Mouse (Mus musculus): ENCODE results near the gene Rab3gap2. TPM values are rescaled to one million over a fixed set of nuclear protein-coding genes. Genes with fewer than 3 reads are reported as not detected.

The Rab3gap2 gene
- polyA plus RNA-seq, 1 experiment from 2014 or later: 26.9 TPM

GRCm38 (mm10) chr1:185235837-185236236 is 31.9 kb downstream of the Rab3gap2 start:
- Histone ChIP-seq H3K36me3 (replicated peaks) (peaks cover 27% of the 10 kb centered on the region), H3K9ac (no peak overlapping the region)
- 94% methylated on average over 5 of the region's 5 CpGs for WGBS

GRCm38 (mm10) chr1:185236530-185236929 is 32.6 kb downstream of the Rab3gap2 start:
- Histone ChIP-seq H3K9me3 (no peaks in the 10 kb centered on the region), H3K27ac (no peak overlapping the region), H3K36me3 (replicated peaks) (peaks cover 31% of the 10 kb centered on the region), H3K9ac (no peak overlapping the region), H3K4me2 (no peak overlapping the region), H3K4me1 (no peaks in the 10 kb centered on the region), H3K4me3 (no peak overlapping the region), H3K27me3 (replicated peaks) (no peaks in the 10 kb centered on the region)
- 88% methylated on average over 4 of the region's 4 CpGs for WGBS
- ATAC-seq (replicated peaks): no peak

More at GRCm38 (mm10) chr1:185235837-185236236, 31.9 kb downstream of the Rab3gap2 start:
- Histone ChIP-seq H3K27ac (no peak overlapping the region), H3K4me3 (no peak overlapping the region), H3K4me2 (no peak overlapping the region), H3K4me1 (no peaks in the 10 kb centered on the region), H3K27me3 (replicated peaks) (no peaks in the 10 kb centered on the region), H3K9me3 (no peaks in the 10 kb centered on the region)
- ATAC-seq (replicated peaks): no peak

- 81% methylated on average over 8 of the region's 8 CpGs for WGBS
- Histone ChIP-seq H3K4me2 (no peak overlapping the region), H3K27me3 (replicated peaks) (no peaks in the 10 kb centered on the region), H3K36me3 (replicated peaks) (peaks cover 30% of the 10 kb centered on the region), H3K9ac (no peak overlapping the region), H3K4me3 (no peak overlapping the region), H3K4me1 (no peaks in the 10 kb centered on the region), H3K27ac (no peak overlapping the region), H3K9me3 (no peaks in the 10 kb centered on the region)
- no peak for ATAC-seq (replicated peaks)
Measured at GRCm38 (mm10) chr1:185243013-185243412, 39.1 kb downstream of the Rab3gap2 start.

- no peak for ATAC-seq (replicated peaks)
- Histone ChIP-seq H3K4me1 (no peaks in the 10 kb centered on the region), H3K9me3 (no peaks in the 10 kb centered on the region), H3K9ac (no peak overlapping the region), H3K4me2 (no peak overlapping the region), H3K4me3 (no peak overlapping the region), H3K27ac (no peak overlapping the region), H3K36me3 (replicated peaks) (peaks cover 41% of the 10 kb centered on the region; the same call in 1 of the 2 replicates), H3K27me3 (replicated peaks) (no peaks in the 10 kb centered on the region)
- WGBS: 88% methylated on average over 7 of the region's 7 CpGs
Measured at GRCm38 (mm10) chr1:185245456-185245855, 41.5 kb downstream of the Rab3gap2 start.

GRCm38 (mm10) chr1:185247429-185248085 is 43.6 kb downstream of the Rab3gap2 start:
- 93% methylated on average over 20 of the region's 20 CpGs for WGBS
- Histone ChIP-seq H3K4me3 (no peak overlapping the region), H3K36me3 (replicated peaks) (peaks cover 48% of the 10 kb centered on the region), H3K4me1 (no peaks in the 10 kb centered on the region), H3K27ac (no peak overlapping the region), H3K4me2 (no peak overlapping the region), H3K27me3 (replicated peaks) (no peaks in the 10 kb centered on the region), H3K9ac (no peak overlapping the region), H3K9me3 (no peaks in the 10 kb centered on the region)
- no peak for ATAC-seq (replicated peaks)

- no peak overlapping the region for H3K9ac ChIP-seq
- 90% methylated on average over 8 of the region's 8 CpGs for WGBS
- no peaks in the 10 kb centered on the region for H3K9me3 ChIP-seq
- no peak overlapping the region for H3K4me3 ChIP-seq
- H3K27me3 ChIP-seq (replicated peaks): no peaks in the 10 kb centered on the region
- no peak overlapping the region for H3K4me2 ChIP-seq
- no peaks in the 10 kb centered on the region for H3K4me1 ChIP-seq
- no peak overlapping the region for H3K27ac ChIP-seq
- peaks cover 39% of the 10 kb centered on the region for H3K36me3 ChIP-seq (replicated peaks)
- ATAC-seq (replicated peaks): no peak
Measured at GRCm38 (mm10) chr1:185248728-185249127, 44.8 kb downstream of the Rab3gap2 start.

GRCm38 (mm10) chr1:185252351-185252750 is 48.4 kb downstream of the Rab3gap2 start:
- Histone ChIP-seq H3K27ac (no peak overlapping the region), H3K4me1 (no peaks in the 10 kb centered on the region), H3K4me2 (no peak overlapping the region), H3K9ac (no peak overlapping the region), H3K4me3 (no peak overlapping the region), H3K36me3 (replicated peaks) (peaks cover 38% of the 10 kb centered on the region), H3K9me3 (no peaks in the 10 kb centered on the region), H3K27me3 (replicated peaks) (no peaks in the 10 kb centered on the region)
- WGBS: 84% methylated on average over 3 of the region's 3 CpGs
- no peak for ATAC-seq (replicated peaks)

GRCm38 (mm10) chr1:185253140-185253892 is 49.4 kb downstream of the Rab3gap2 start:
- Histone ChIP-seq H3K9ac (no peak overlapping the region), H3K4me3 (no peak overlapping the region), H3K27ac (peak overlapping the region; percentile 62), H3K4me2 (no peak overlapping the region), H3K36me3 (replicated peaks) (peaks cover 31% of the 10 kb centered on the region), H3K9me3 (no peaks in the 10 kb centered on the region), H3K27me3 (replicated peaks) (no peaks in the 10 kb centered on the region), H3K4me1 (no peaks in the 10 kb centered on the region)
- WGBS: 66% methylated on average over 12 of the region's 12 CpGs
- ATAC-seq (replicated peaks): 0 out of 2 replicates have a peak, but pooled peaks have one; percentile 50

GRCm38 (mm10) chr1:185255336-185255735 is 51.4 kb downstream of the Rab3gap2 start:
- H3K4me2 ChIP-seq: no peak overlapping the region
- H3K9me3 ChIP-seq: no peaks in the 10 kb centered on the region
- no peaks in the 10 kb centered on the region for H3K27me3 ChIP-seq (replicated peaks)
- peaks cover 20% of the 10 kb centered on the region for H3K36me3 ChIP-seq (replicated peaks)
- no peaks in the 10 kb centered on the region for H3K4me1 ChIP-seq
- no peak overlapping the region for H3K9ac ChIP-seq
- no peak for ATAC-seq (replicated peaks)
- H3K4me3 ChIP-seq: no peak overlapping the region
- H3K27ac ChIP-seq: no peak overlapping the region
- WGBS: 95% methylated on average over 12 of the region's 12 CpGs

- Histone ChIP-seq H3K27me3 (replicated peaks) (no peaks in the 10 kb centered on the region), H3K4me2 (no peak overlapping the region), H3K9ac (no peak overlapping the region), H3K36me3 (replicated peaks) (peaks cover 19% of the 10 kb centered on the region), H3K9me3 (no peaks in the 10 kb centered on the region), H3K4me3 (no peak overlapping the region), H3K4me1 (no peaks in the 10 kb centered on the region), H3K27ac (no peak overlapping the region)
- WGBS: 35% methylated on average over 3 of the region's 3 CpGs
- no peak for ATAC-seq (replicated peaks)
Measured at GRCm38 (mm10) chr1:185256753-185257152, 52.8 kb downstream of the Rab3gap2 start.

GRCm38 (mm10) chr1:185262565-185262964 is 58.6 kb downstream of the Rab3gap2 start:
- H3K9ac ChIP-seq: no peak overlapping the region
- WGBS: 61% methylated on average over 14 of the region's 14 CpGs
- ATAC-seq (replicated peaks): no peak
- H3K9me3 ChIP-seq: no peaks in the 10 kb centered on the region
- no peak overlapping the region for H3K4me2 ChIP-seq
- H3K4me3 ChIP-seq: no peak overlapping the region
- H3K36me3 ChIP-seq (replicated peaks): peaks cover 39% of the 10 kb centered on the region
- no peaks in the 10 kb centered on the region for H3K4me1 ChIP-seq
- no peaks in the 10 kb centered on the region for H3K27me3 ChIP-seq (replicated peaks)
- no peak overlapping the region for H3K27ac ChIP-seq

GRCm38 (mm10) chr1:185268675-185269074 is 64.8 kb downstream of the Rab3gap2 start:
- Histone ChIP-seq H3K27ac (no peak overlapping the region), H3K9ac (no peak overlapping the region), H3K4me3 (no peak overlapping the region), H3K4me1 (no peaks in the 10 kb centered on the region), H3K9me3 (no peaks in the 10 kb centered on the region), H3K36me3 (replicated peaks) (peaks cover 48% of the 10 kb centered on the region), H3K4me2 (no peak overlapping the region), H3K27me3 (replicated peaks) (no peaks in the 10 kb centered on the region)
- no peak for ATAC-seq (replicated peaks)
- WGBS: 86% methylated on average over 4 of the region's 4 CpGs

Measured in midbrain, embryonic 15.5 days (tissue).